Mouse (Mus musculus) R1 (cell line): ENCODE data around the gene Cib2.

Experiments used
- DNase-seq: peaks from one replicate; pipeline ENCODE4 v3.0.0-alpha.2; 2018; ENCODE audit warnings: low read depth, low spot score

The Cib2 gene

GRCm38 (mm10) chr9:54499291-54499690 is 60.7 kb downstream of the Cib2 start:
- no peak for DNase-seq
